Mouse (Mus musculus) Patski (cell line): ENCODE results near the gene Sycn. TPM values are rescaled to one million over a fixed set of nuclear protein-coding genes. Genes with fewer than 3 reads are reported as not detected.
"Not testable (repeated sequence)": the region's sequence is repeated elsewhere in the genome, so short reads cannot be mapped to it uniquely, and the experiment has no call there.

ENCODE experiments used
- ATAC-seq: fragments of 100-300 bp; one replicate; pipeline ENCODE4 v1.8.0; 2021
- CTCF ChIA-PET: fragments of 350-600 bp; sonication (Branson Sonifier 250); formaldehyde crosslinking; loops from one replicate; lab custom pipeline; 2022; ENCODE audit warnings: inconsistent platforms; lab: Charles Lee
- POLR2A ChIA-PET: fragments of 350-600 bp; sonication (Branson Sonifier 250); formaldehyde crosslinking; loops from one replicate; lab custom pipeline; 2022; ENCODE audit warnings: antibody characterized with exemption, inconsistent platforms; lab: Charles Lee
- DNase-seq: peaks from one replicate; pipeline ENCODE4 v3.0.0-alpha.2; 2011; ENCODE audit warnings: low read depth, low spot score
- H3K27me3 ChIP-seq: fragments of 371-371 bp; one replicate; pipeline ENCODE4 v1.5.1; 2021
- CTCF ChIP-seq: fragments of 100-300 bp; IDR thresholded peaks from one replicate; pipeline ENCODE4 v1.5.1; 2021
- in situ Hi-C: fragments of 300-500 bp; cut with MboI; formaldehyde crosslinking; loops from 3 replicates; pipeline ENCODE4 v1.11.1; 2018; ENCODE audit warnings: low pct_unique_long_range_greater_than_20kb, mixed read lengths
- polyA plus RNA-seq: library from polyadenylated mRNA; unstranded; gene quantifications from one replicate; pipeline ENCODE4 v1.2.3, GENCODE M21; 2021

The Sycn gene
- not detected for polyA plus RNA-seq

DNA sequence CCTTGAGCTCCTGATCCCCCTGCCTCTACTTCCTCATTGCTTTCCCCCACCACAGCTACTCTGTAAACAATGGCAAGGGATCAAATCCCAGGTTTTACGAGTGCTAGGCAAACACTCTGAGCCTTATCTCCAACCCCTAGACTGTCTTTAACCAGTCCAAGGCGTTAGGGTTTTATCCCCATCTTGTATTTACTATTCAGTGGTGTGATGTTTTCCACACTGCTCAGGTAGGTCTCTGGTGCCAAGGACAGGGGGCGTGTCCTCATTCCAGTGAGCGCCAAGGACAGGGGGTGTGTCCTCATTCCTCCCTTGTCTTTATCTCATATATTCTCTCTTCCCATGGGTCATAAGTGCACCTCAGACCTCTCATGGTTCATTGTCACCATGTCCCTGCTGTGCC, at the start of gene Sycn:
Sycn (plus strand) TSS at position 360 of the 400 bp plus-strand sequence.
- POLR2A ChIA-PET: no interaction called here
- in situ Hi-C loops: no loop called here
- DNase-seq: no peak
- no peak for TF ChIP-seq CTCF
- peaks cover 24% of the 10 kb centered on the region for H3K27me3 ChIP-seq
- ATAC-seq: no peak
- CTCF ChIA-PET: no interaction called here

- POLR2A ChIA-PET: no interaction called here
- ATAC-seq: no peak
- in situ Hi-C loops: loop anchor here (25.0 kb wide), 1 partner anchor 1071 kb away; no protein-coding TSS in a partner anchor
Measured at GRCm38 (mm10) chr7:28490903-28491302, 49.8 kb upstream of the Sycn start.

DNA sequence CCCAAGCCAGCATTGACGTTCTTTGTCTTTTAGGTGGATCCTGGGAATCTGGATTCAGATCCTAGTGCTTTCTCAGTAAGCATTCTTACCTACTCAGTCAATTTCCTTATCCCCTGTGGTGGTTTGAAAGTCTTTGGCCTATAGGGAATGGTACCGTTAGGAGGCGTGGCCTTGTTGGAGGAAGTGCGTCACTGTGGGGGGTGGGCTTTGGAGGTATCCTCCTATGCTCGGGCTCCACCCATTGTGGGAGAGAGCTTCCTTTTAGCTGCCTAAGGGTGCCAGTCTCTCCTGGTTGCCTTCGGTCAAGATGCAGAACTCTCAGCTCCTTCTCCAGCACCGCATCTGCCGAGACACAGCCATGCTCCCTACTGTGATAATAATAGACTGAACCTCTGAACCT, 48.4 kb upstream of the Sycn start:
- CTCF ChIA-PET: no interaction called here
- ATAC-seq: no peak
- POLR2A ChIA-PET: no interaction called here
- no peak for DNase-seq
- in situ Hi-C loops: loop anchor here (25.0 kb wide), 1 partner anchor 1070 kb away; no protein-coding TSS in a partner anchor
- H3K27me3 ChIP-seq: peaks cover 22% of the 10 kb centered on the region
- TF ChIP-seq CTCF: no peak

More at GRCm38 (mm10) chr7:28490903-28491302, 49.8 kb upstream of the Sycn start:
- peaks cover 16% of the 10 kb centered on the region for H3K27me3 ChIP-seq
- CTCF ChIA-PET: no interaction called here
- TF ChIP-seq CTCF: no peak
- no peak for DNase-seq

- no peak for ATAC-seq
- peaks cover 25% of the 10 kb centered on the region for H3K27me3 ChIP-seq
- TF ChIP-seq CTCF: no peak
- in situ Hi-C loops: loop anchor here (25.0 kb wide), 1 partner anchor 1067 kb away; no protein-coding TSS in a partner anchor
- ChIA-PET POLR2A (no interaction called here), CTCF (no interaction called here)
- no peak for DNase-seq
Measured at GRCm38 (mm10) chr7:28495426-28495825, 45.3 kb upstream of the Sycn start.

GRCm38 (mm10) chr7:28505585-28505984, 35.1 kb upstream of the Sycn start:
- ChIA-PET POLR2A (interaction anchor here (0.6 kb wide), 1 partner anchor 401 kb away, joined by 3 read pairs; no protein-coding TSS in a partner anchor), CTCF (no interaction called here)
- no peak for TF ChIP-seq CTCF
- H3K27me3 ChIP-seq: peaks cover 25% of the 10 kb centered on the region
- no peak for ATAC-seq
- no peak for DNase-seq
- in situ Hi-C loops: no loop called here

DNA sequence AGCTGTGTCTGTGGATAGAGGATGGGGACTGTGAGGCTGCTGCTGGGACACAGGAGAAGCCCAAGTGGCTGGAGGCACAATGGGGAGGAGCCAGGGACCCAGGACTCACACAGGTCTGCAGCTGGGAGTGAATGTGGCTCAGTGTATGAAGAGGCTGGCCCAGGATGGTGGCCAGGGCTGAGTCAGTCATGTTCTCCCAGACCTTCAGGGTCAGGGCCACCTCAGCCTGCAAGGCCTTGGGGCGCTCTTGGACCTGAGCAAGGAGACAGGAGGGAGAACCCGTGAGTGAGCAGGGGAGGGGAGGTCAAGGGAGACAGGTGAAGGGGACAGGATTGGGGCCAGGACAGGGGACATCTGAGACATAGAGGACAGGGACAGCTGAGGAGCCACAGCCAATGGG, 31.6 kb upstream of the Sycn start:
- in situ Hi-C loops, DNase-seq, POLR2A ChIA-PET, CTCF ChIA-PET, ATAC-seq: not testable (repeated sequence)
- peaks cover 25% of the 10 kb centered on the region for H3K27me3 ChIP-seq

DNA sequence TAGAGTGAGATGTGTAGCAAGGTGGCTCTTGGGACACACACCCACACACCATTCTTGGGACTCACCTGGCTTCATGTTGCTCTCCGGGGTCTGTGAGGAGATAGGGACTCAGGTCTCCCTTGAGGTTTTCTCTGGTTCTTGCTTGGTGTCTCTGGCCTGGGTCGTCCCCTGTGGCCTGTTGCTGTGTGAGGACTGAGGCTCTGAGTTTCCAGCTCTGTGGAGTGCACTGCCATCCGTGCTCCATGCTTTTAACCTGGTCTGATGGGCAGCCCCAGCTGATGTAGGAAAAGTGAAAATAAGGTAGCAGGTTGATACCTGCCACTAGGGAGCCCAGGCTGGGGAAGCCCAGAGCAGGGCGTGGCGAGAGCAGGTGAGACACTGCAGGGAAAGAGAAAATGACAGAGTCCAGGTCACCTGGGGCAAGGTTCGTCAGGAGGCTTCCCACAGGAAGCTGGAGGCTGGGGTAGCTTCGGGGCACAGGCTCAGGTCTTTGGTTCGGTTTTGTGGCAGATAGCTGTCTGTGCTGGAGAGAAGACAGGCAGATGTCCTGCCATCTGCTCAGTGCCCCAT, 30.2 kb upstream of the Sycn start, which contains the start of gene Ifnl2:
Ifnl2 (minus strand) TSS at position 51 of the 570 bp plus-strand sequence.
- H3K27me3 ChIP-seq: peaks cover 32% of the 10 kb centered on the region
- in situ Hi-C loops, DNase-seq, CTCF ChIA-PET, ATAC-seq, POLR2A ChIA-PET: not testable (repeated sequence)

GRCm38 (mm10) chr7:28511441-28511840, 29.2 kb upstream of the Sycn start:
- in situ Hi-C loops: no loop called here
- CTCF ChIA-PET: no interaction called here
- H3K27me3 ChIP-seq: peaks cover 31% of the 10 kb centered on the region
- ATAC-seq (no peak), DNase-seq (no peak)
- TF ChIP-seq CTCF: no peak
- POLR2A ChIA-PET: no interaction called here

DNA sequence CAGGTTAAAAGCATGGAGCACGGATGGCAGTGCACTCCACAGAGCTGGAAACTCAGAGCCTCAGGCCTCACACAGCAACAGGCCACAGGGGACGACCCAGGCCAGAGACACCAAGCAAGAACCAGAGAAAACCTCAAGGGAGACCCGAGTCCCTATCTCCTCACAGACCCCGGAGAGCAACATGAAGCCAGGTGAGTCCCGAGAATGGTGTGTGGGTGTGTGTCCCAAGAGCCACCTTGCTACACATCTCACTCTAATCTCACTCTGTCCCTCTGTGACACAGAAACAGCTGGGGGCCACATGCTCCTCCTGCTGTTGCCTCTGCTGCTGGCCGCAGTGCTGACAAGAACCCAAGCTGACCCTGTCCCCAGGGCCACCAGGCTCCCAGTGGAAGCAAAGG, 18.1 kb upstream of the Sycn start, which contains the start of gene Ifnl3:
Ifnl3 (plus strand) TSS at position 301 of the 400 bp plus-strand sequence.
- CTCF ChIA-PET, in situ Hi-C loops, ATAC-seq, DNase-seq, POLR2A ChIA-PET: not testable (repeated sequence)
- peaks cover 18% of the 10 kb centered on the region for H3K27me3 ChIP-seq

GRCm38 (mm10) chr7:28527922-28528719, 12.6 kb upstream of the Sycn start:
- ATAC-seq (peak; percentile 77), DNase-seq (no peak)
- peaks cover 5% of the 10 kb centered on the region for H3K27me3 ChIP-seq
- ChIA-PET CTCF (interaction anchor here (0.6 to 2.3 kb wide), 8 partner anchors 10 to 334 kb away, joined by 3 to 9 read pairs (median 3); no protein-coding TSS in a partner anchor), POLR2A (no interaction called here)
- TF ChIP-seq CTCF: peak; percentile 85
- in situ Hi-C loops: loop anchor here (5.0 kb wide), 1 partner anchor 81 kb away; no protein-coding TSS in a partner anchor

- ChIA-PET POLR2A (no interaction called here), CTCF (no interaction called here)
- H3K27me3 ChIP-seq: no peaks in the 10 kb centered on the region
- in situ Hi-C loops: no loop called here
- DNase-seq (no peak), ATAC-seq (no peak)
- TF ChIP-seq CTCF: no peak
Measured at GRCm38 (mm10) chr7:28532005-28532404, 8.7 kb upstream of the Sycn start.

DNA sequence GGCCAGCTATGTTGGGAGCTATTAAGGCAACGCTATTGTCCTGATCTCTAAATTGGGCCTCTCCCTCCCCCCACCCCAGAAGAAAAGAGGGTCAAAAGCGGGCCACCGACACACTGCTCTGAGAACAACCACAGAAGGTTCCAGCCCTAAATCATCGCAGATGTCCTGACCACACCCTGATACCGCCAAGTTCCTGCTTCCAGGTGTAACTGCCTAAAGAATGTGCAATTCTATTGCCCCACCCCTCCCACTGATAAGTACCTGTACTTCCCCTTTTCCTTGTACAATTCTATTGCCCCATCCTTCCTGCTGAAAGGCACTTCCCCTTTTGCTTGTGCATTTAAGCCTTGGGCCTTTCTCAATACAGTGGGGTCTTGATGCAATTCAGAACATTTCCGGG, 1.8 kb upstream of the Sycn start:
- DNase-seq, ATAC-seq, CTCF ChIA-PET, in situ Hi-C loops: not testable (repeated sequence)
- H3K27me3 ChIP-seq: peaks cover 12% of the 10 kb centered on the region
- POLR2A ChIA-PET: interaction anchor here (0.9 kb wide), 1 partner anchor 13 kb away, joined by 3 read pairs; no protein-coding TSS in a partner anchor
